Comparison of ENCODE assay signal across 11 mouse cellular contexts in genomic region chr13:51737949-51738513, GRCm38 (mm10). TPM values are rescaled to one million over a fixed set of nuclear protein-coding genes. Genes with fewer than 3 reads are reported as not detected.
A peak's percentile ranks its signal among the peaks of the same experiment; 100 is the strongest.
DNase-seq lines count a peak whose midpoint lies in the region; ATAC-seq and TF ChIP-seq lines count a peak whose summit lies in the region.
"Had no signal": no experiment of that assay in that cellular context is flagged by ENCODE, and none has a peak within 500 bp of the region (broad histone marks: within the 10 kb centered on the region; RNA-seq: fewer than 3 reads in every experiment).

No protein-coding gene starts in this region.

- TF ChIP-seq CTCF in MEL (IDR thresholded peaks at IDR 0.05 in 2 of 3, conservative IDR thresholded peaks at IDR 0.05 in 1 of 3; ENCODE audit: control insufficient read depth in 1 of 3, insufficient read depth in 1 of 3, low read depth in 2 of 3, low read length in 3 of 3, poor library complexity in 1 of 3, severe bottlenecking in 1 of 3), result no peak
- TF ChIP-seq CTCF in small intestine, adult 2 months (IDR thresholded peaks at IDR 0.05; ENCODE audit: extremely low read depth, insufficient read length, insufficient replicate concordance, low read depth, low read length), result no peak

- TF ChIP-seq POLR2A in MEL (IDR thresholded peaks at IDR 0.05; ENCODE audit: control insufficient read depth in 1 of 2, insufficient read depth in 1 of 2, low read depth in 1 of 2, low read length in 2 of 2, poor library complexity in 1 of 2), result peak in 1 of 2 experiments; percentile 64; a peak in 2 of 4 replicates
- no peak for TF ChIP-seq POLR2A in small intestine, adult 2 months (IDR thresholded peaks at IDR 0.05; ENCODE audit: low read depth, low read length)

- H3K36me3 ChIP-seq in kidney, embryonic 14.5 days (ENCODE audit: control insufficient read depth, insufficient read depth, low read length), result no peaks in the 10 kb centered on the region
- peaks cover 0 to 38% of the 10 kb centered on the region in 2 experiments; a peak in 2 of 4 replicates for H3K36me3 ChIP-seq in MEL (ENCODE audit: control insufficient read depth in 1 of 2, insufficient read depth in 2 of 2, low read length in 2 of 2)
- H3K36me3 ChIP-seq in small intestine, adult 2 months (ENCODE audit: control insufficient read depth, insufficient read depth, low read length), result no peaks in the 10 kb centered on the region

- H3K27me3 ChIP-seq in kidney, embryonic 14.5 days (ENCODE audit: control insufficient read depth, insufficient read depth, low read length), result no peaks in the 10 kb centered on the region
- H3K27me3 ChIP-seq in MEL (ENCODE audit: control insufficient read depth in 1 of 2, insufficient read depth in 2 of 2, low read length in 2 of 2), result no peaks in the 10 kb centered on the region
- H3K27me3 ChIP-seq in small intestine, adult 2 months (ENCODE audit: control insufficient read depth, insufficient read depth, low read length), result no peaks in the 10 kb centered on the region
- H3K27me3 ChIP-seq: Patski had no signal

- TF ChIP-seq RAD21 in MEL (IDR thresholded peaks at IDR 0.05; ENCODE audit: low read depth, low read length), result no peak

- H3K4me1 ChIP-seq in kidney, embryonic 14.5 days (ENCODE audit: control insufficient read depth, insufficient read depth, low read length), result peaks cover 11% of the 10 kb centered on the region
- H3K4me1 ChIP-seq in MEL (ENCODE audit: control insufficient read depth in 1 of 2, insufficient read depth in 2 of 2, low read length in 2 of 2), result peaks cover 21 to 65% of the 10 kb centered on the region in 2 experiments
- peaks cover 17% of the 10 kb centered on the region for H3K4me1 ChIP-seq in small intestine, adult 2 months (ENCODE audit: control insufficient read depth, insufficient read depth, insufficient read length, low read length)

- H3K27ac ChIP-seq in kidney, embryonic 14.5 days (ENCODE audit: low read depth, low read length), result peak overlapping the region; percentile 6; the same call in 1 of the 2 replicates
- peak overlapping the region; percentile 99 for H3K27ac ChIP-seq in MEL (ENCODE audit: control insufficient read depth, low read depth, low read length)
- peak overlapping the region; percentile 44; the same call in 1 of the 2 replicates for H3K27ac ChIP-seq in small intestine, adult 2 months (ENCODE audit: insufficient read depth, low read depth, low read length)

- H3K4me3 ChIP-seq in kidney, embryonic 14.5 days (ENCODE audit: low read length), result no peak overlapping the region
- H3K4me3 ChIP-seq in MEL (ENCODE audit: control insufficient read depth in 1 of 2, insufficient read depth in 1 of 2, low read depth in 2 of 2, low read length in 2 of 2), result peak overlapping the region; percentile 51
- H3K4me3 ChIP-seq in small intestine, adult 2 months (ENCODE audit: low read depth, low read length), result no peak overlapping the region; the same call in 1 of the 2 replicates

- no peak for DNase-seq in kidney, adult 11 months
- peak; percentile 99 for DNase-seq in MEL (ENCODE audit: low read depth, low spot score)
- no peak for DNase-seq in testis, postnatal 10 days (ENCODE audit: low spot score)
- no peak for DNase-seq in adrenal gland, postnatal 36 days
- DNase-seq in retina, postnatal 1 day, result no peak
- DNase-seq: heart, adult 18-20 months; lung, postnatal 36 days had no signal

- H3K9me3 ChIP-seq in kidney, embryonic 14.5 days (ENCODE audit: control insufficient read depth, low read length), result no peaks in the 10 kb centered on the region
- no peaks in the 10 kb centered on the region for H3K9me3 ChIP-seq in MEL (replicated peaks; ENCODE audit: insufficient read depth, low read length)

- WGBS in kidney, embryonic 14.5 days, result 39% methylated on average over 6 of the region's 6 CpGs
- WGBS in small intestine, adult 2 months, result 73% methylated on average over 6 of the region's 6 CpGs

- TF ChIP-seq EP300 in MEL (IDR thresholded peaks at IDR 0.05; ENCODE audit: low read depth in 1 of 2, low read length in 2 of 2), result peak; percentile 98 to 100

- peak; percentile 53 for ATAC-seq in kidney, embryonic 14.5 days (ENCODE audit: low FRiP score, low TSS enrichment)
- peak; percentile 26 to 48; a peak in 3 of 4 replicates for ATAC-seq in hematopoietic stem cell, adult 5-6 weeks (replicated peaks in 1 of 2; ENCODE audit: insufficient read depth in 1 of 2, low FRiP score in 2 of 2, low TSS enrichment in 1 of 2, low read depth in 1 of 2, poor library complexity in 2 of 2, severe bottlenecking in 2 of 2)
- ATAC-seq: Patski had no signal

- peaks cover 13% of the 10 kb centered on the region for H3K79me2 ChIP-seq in MEL (ENCODE audit: control insufficient read depth, insufficient read depth, low read length, poor library complexity)

- no peak overlapping the region for H3K4me2 ChIP-seq in kidney, embryonic 14.5 days (replicated peaks; ENCODE audit: low read depth, low read length)

- no peak overlapping the region for H3K9ac ChIP-seq in kidney, embryonic 14.5 days (ENCODE audit: low read depth, low read length)
- peak overlapping the region; percentile 88 for H3K9ac ChIP-seq in MEL (ENCODE audit: control insufficient read depth, low read depth, low read length, poor library complexity, severe bottlenecking)

TF ChIP-seq in MEL, 35 proteins besides CTCF, POLR2A, EP300 and RAD21:
- TF ChIP-seq HCFC1 (IDR thresholded peaks at IDR 0.05; ENCODE audit: low read depth, low read length) (no peak), SMC3 (IDR thresholded peaks at IDR 0.05; ENCODE audit: low read depth, low read length) (no peak), ETS1 (IDR thresholded peaks at IDR 0.05; ENCODE audit: low read depth, low read length) (peak; percentile 91), ELF1 (IDR thresholded peaks at IDR 0.05; ENCODE audit: low read depth, low read length) (no peak), TBP (IDR thresholded peaks at IDR 0.05; ENCODE audit: low read depth, low read length) (peak; percentile 86), MYC (IDR thresholded peaks at IDR 0.05; ENCODE audit: low read depth, low read length) (no peak), CHD2 (IDR thresholded peaks at IDR 0.05; ENCODE audit: low read length) (no peak), JUND (IDR thresholded peaks at IDR 0.05; ENCODE audit: low read depth, low read length) (peak; percentile 97), ZNF384 (IDR thresholded peaks at IDR 0.05; ENCODE audit: low read depth, low read length) (no peak), MAZ (IDR thresholded peaks at IDR 0.05; ENCODE audit: low read depth, low read length) (peak; percentile 98), ZKSCAN1 (IDR thresholded peaks at IDR 0.05; ENCODE audit: low read depth, low read length) (no peak), MXI1 (IDR thresholded peaks at IDR 0.05; ENCODE audit: low read depth, low read length) (no peak), POLR2AphosphoS5 (IDR thresholded peaks at IDR 0.05; ENCODE audit: borderline replicate concordance, low read depth, low read length) (no peak), TAL1 (IDR thresholded peaks at IDR 0.05; ENCODE audit: low read length) (peak; percentile 97), NRF1 (IDR thresholded peaks at IDR 0.05; ENCODE audit: insufficient read depth, low read depth, low read length, poor library complexity, severe bottlenecking) (no peak), TCF12 (IDR thresholded peaks at IDR 0.05; ENCODE audit: low read depth, low read length) (peak; percentile 96), NELFE (IDR thresholded peaks at IDR 0.05; ENCODE audit: low read depth, low read length) (peak; percentile 36), USF1 (IDR thresholded peaks at IDR 0.05; ENCODE audit: low read depth, low read length) (no peak), GATA1 (IDR thresholded peaks at IDR 0.05; ENCODE audit: low read depth, low read length) (peak; percentile 96), CHD1 (IDR thresholded peaks at IDR 0.05; ENCODE audit: low read depth, low read length) (no peak), MEF2A (IDR thresholded peaks at IDR 0.05; ENCODE audit: extremely low read depth, insufficient replicate concordance, low read depth, low read length, poor library complexity, severe bottlenecking) (no peak), RCOR1 (IDR thresholded peaks at IDR 0.05; ENCODE audit: low read depth, low read length) (peak; percentile 53; the same call in 1 of the 2 replicates), USF2 (IDR thresholded peaks at IDR 0.05; ENCODE audit: borderline replicate concordance in 1 of 2, insufficient read depth in 1 of 2, low read depth in 1 of 2, low read length in 2 of 2) (no peak), ZC3H11A (IDR thresholded peaks at IDR 0.05; ENCODE audit: low read depth, low read length) (no peak), MYB (IDR thresholded peaks at IDR 0.05; ENCODE audit: low read depth, low read length) (peak; percentile 100), UBTF (IDR thresholded peaks at IDR 0.05; ENCODE audit: borderline replicate concordance, insufficient read depth, low read depth, low read length) (no peak), GABPA (IDR thresholded peaks at IDR 0.05; ENCODE audit: low read depth, low read length) (no peak), MAX (IDR thresholded peaks at IDR 0.05; ENCODE audit: low read length) (no peak; the same call in 1 of the 2 replicates), E2F4 (IDR thresholded peaks at IDR 0.05; ENCODE audit: borderline replicate concordance, low read depth, low read length) (no peak), BHLHE40 (IDR thresholded peaks at IDR 0.05; ENCODE audit: borderline replicate concordance, low read depth, low read length) (no peak; the same call in 1 of the 2 replicates), POLR2AphosphoS2 (IDR thresholded peaks at IDR 0.05; ENCODE audit: low read length) (no peak), ZMIZ1 (IDR thresholded peaks at IDR 0.05; ENCODE audit: low read depth, low read length) (no peak; the same call in 1 of the 2 replicates), SIN3A (IDR thresholded peaks at IDR 0.05; ENCODE audit: low read length) (peak; percentile 92), MAFK (IDR thresholded peaks at IDR 0.05; ENCODE audit: borderline replicate concordance, low read depth, low read length) (no peak), KAT2A (conservative IDR thresholded peaks at IDR 0.05; ENCODE audit: low read depth, low read length) (no peak)
TF ChIP-seq in MEL: peak in this region for 11.

RNA-seq across cellular contexts. Expression of gene Sema4d, which starts 55.5 kb away (rescaled TPM):
- polyA plus RNA-seq in kidney, embryonic 14.5 days (2014; fragmentation: Nextera tagmentation; extraction: Ambion mirVana), result 11.3 and 20.2 TPM in 2 replicates
- 6.9 and 8.2 TPM in 2 replicates for total RNA-seq in MEL (2012; rRNA removed)
- polyA plus RNA-seq in MEL (2012; ENCODE audit: insufficient read depth in 1 of 2, insufficient read length in 2 of 2, low read depth in 1 of 2, low replicate concordance in 2 of 2, missing spikeins in 1 of 2), result 10 to 100 TPM in 1 of 2 experiments, not detected in 1; 20.3 TPM
- 16.9 and 26.5 TPM in 2 replicates for total RNA-seq in hematopoietic stem cell, adult 5-6 weeks (2017)
- polyA plus RNA-seq in small intestine, adult 2 months (2012; rRNA removed), result 10.8 and 15.1 TPM in 2 replicates
- 10 to 100 TPM; 12.4 to 15.7 TPM for total RNA-seq in adrenal gland, postnatal 36 days (2021)

Comparison
In these comparisons a context has a peak if more than half of its experiments do, and no peak if none do; other contexts are left out.
1. H3K27ac ChIP-seq: peak in every context shown above with its lines; median percentile 99 in MEL; 44 in small intestine, adult 2 months; 6 in kidney, embryonic 14.5 days.
2. H3K4me3 ChIP-seq: peak in MEL (2 of 2); none in kidney, embryonic 14.5 days (single experiment) and small intestine, adult 2 months (single experiment).